Mouse (Mus musculus) lung, embryonic 14.5 days (tissue): ENCODE measurements at regions not wholly inside any gene's neighbourhood (a gene's known extent, or its start where the extent isn't known, plus 50 kb on each side); places are given as distances from the start of the nearest gene placed in this dataset.
A peak's percentile ranks its signal among the peaks of the same experiment; 100 is the strongest.

Experiments
- ATAC-seq: fragments of 200-750 bp; cut with Nextera tagmentation; 2 replicates; pipeline ENCODE4 v1.8.0; 2017; ENCODE audit warnings: mild to moderate bottlenecking, moderate TSS enrichment, moderate library complexity; ENCODE audit not compliant: insufficient read depth
- DNase-seq: peaks from one replicate; pipeline ENCODE4 v3.0.0-alpha.2; 2015
- H3K27ac ChIP-seq: fragments of 300-500 bp; sonication (generic); 2 replicates; pipeline ENCODE4 v1.5.1; 2014; ENCODE audit warnings: low read depth, mild to moderate bottlenecking, moderate library complexity
- H3K27me3 ChIP-seq: fragments of 300-500 bp; sonication (generic); 2 replicates; pipeline ENCODE4 v1.6.1; 2014; ENCODE audit warnings: low read length, control low read depth; ENCODE audit not compliant: insufficient read depth
- H3K36me3 ChIP-seq: fragments of 300-500 bp; sonication (generic); 2 replicates; pipeline ENCODE4 v1.6.1; 2014; ENCODE audit warnings: control low read depth; ENCODE audit not compliant: insufficient read depth
- H3K4me1 ChIP-seq: fragments of 300-500 bp; sonication (generic); 2 replicates; pipeline ENCODE4 v1.6.1; 2014; ENCODE audit warnings: antibody characterized with exemption, control low read depth; ENCODE audit not compliant: insufficient read depth
- H3K4me2 ChIP-seq: fragments of 300-500 bp; sonication (generic); 2 replicates; pipeline ENCODE4 v1.6.1; 2014; ENCODE audit warnings: mild to moderate bottlenecking
- H3K4me3 ChIP-seq: fragments of 300-500 bp; sonication (generic); 2 replicates; pipeline ENCODE4 v1.5.1; 2014; ENCODE audit warnings: low read depth, low read length
- H3K9ac ChIP-seq: fragments of 300-500 bp; sonication (generic); 2 replicates; pipeline ENCODE4 v1.6.1; 2014
- H3K9me3 ChIP-seq: fragments of 300-500 bp; sonication (generic); 2 replicates; pipeline ENCODE4 v1.6.1; 2016; ENCODE audit warnings: low read depth, low read length, control low read depth
- CTCF ChIP-seq: IDR thresholded peaks from 2 replicates; pipeline ENCODE4 v1.5.1; 2016; ENCODE audit warnings: antibody characterized with exemption, low read depth
- WGBS: fragments of 180-500 bp; shearing (Covaris S2); extraction: QIAGEN DNeasy Blood & Tissue Kit; methylation state at CpG from one replicate; pipeline ENCODE4 v1.1.7; 2014; 5-methylcytosine and 5-hydroxymethylcytosine counted together

GRCm38 (mm10) chr4:124350361-124350760 lies 260.2 kb downstream of the 3100002H09Rik start:
- Histone ChIP-seq H3K4me1 (no peaks in the 10 kb centered on the region), H3K9me3 (no peaks in the 10 kb centered on the region), H3K4me3 (no peak overlapping the region), H3K9ac (no peak overlapping the region), H3K36me3 (no peaks in the 10 kb centered on the region), H3K4me2 (no peak overlapping the region), H3K27me3 (no peaks in the 10 kb centered on the region), H3K27ac (no peak overlapping the region)
- TF ChIP-seq CTCF, result no peak
- ATAC-seq (no peak), DNase-seq (no peak)
- 87% methylated on average over 3 of the region's 3 CpGs for whole genome bisulfite sequencing

- Histone ChIP-seq H3K4me1 (no peaks in the 10 kb centered on the region), H3K27me3 (no peaks in the 10 kb centered on the region), H3K27ac (no peak overlapping the region), H3K36me3 (no peaks in the 10 kb centered on the region), H3K9me3 (no peaks in the 10 kb centered on the region), H3K4me2 (no peak overlapping the region), H3K4me3 (no peak overlapping the region), H3K9ac (no peak overlapping the region)
- 53% methylated on average over 15 of the region's 15 CpGs for WGBS
- ATAC-seq (no peak), DNase-seq (no peak)
- TF ChIP-seq CTCF, result no peak
Observed at GRCm38 (mm10) chr4:124349610-124350295, 260.9 kb downstream of the 3100002H09Rik start.

GRCm38 (mm10) chr4:124349055-124349454 lies 261.5 kb downstream of the 3100002H09Rik start:
- no peak overlapping the region for H3K27ac ChIP-seq
- H3K4me3 ChIP-seq, result no peak overlapping the region
- DNase-seq (no peak), ATAC-seq (no peak)
- no peaks in the 10 kb centered on the region for H3K9me3 ChIP-seq
- H3K36me3 ChIP-seq, result no peaks in the 10 kb centered on the region
- TF ChIP-seq CTCF, result no peak
- WGBS, result 26% methylated on average over 3 of the region's 3 CpGs
- H3K27me3 ChIP-seq, result no peaks in the 10 kb centered on the region
- H3K4me2 ChIP-seq, result no peak overlapping the region
- H3K9ac ChIP-seq, result no peak overlapping the region
- H3K4me1 ChIP-seq, result no peaks in the 10 kb centered on the region

GRCm38 (mm10) chr4:124340073-124340472 lies 270.5 kb downstream of the 3100002H09Rik start:
- no peaks in the 10 kb centered on the region; the same call in 1 of the 2 replicates for H3K9me3 ChIP-seq
- TF ChIP-seq CTCF, result no peak
- H3K4me3 ChIP-seq, result no peak overlapping the region
- H3K27me3 ChIP-seq, result no peaks in the 10 kb centered on the region
- DNase-seq (no peak), ATAC-seq (no peak)
- H3K27ac ChIP-seq, result no peak overlapping the region
- WGBS, result 50% methylated on average over 7 of the region's 7 CpGs
- H3K4me2 ChIP-seq, result no peak overlapping the region
- no peak overlapping the region for H3K9ac ChIP-seq
- no peaks in the 10 kb centered on the region for H3K4me1 ChIP-seq
- H3K36me3 ChIP-seq, result no peaks in the 10 kb centered on the region

- Histone ChIP-seq H3K36me3 (no peaks in the 10 kb centered on the region), H3K4me2 (no peak overlapping the region), H3K4me1 (no peaks in the 10 kb centered on the region), H3K9me3 (no peaks in the 10 kb centered on the region; the same call in 1 of the 2 replicates), H3K9ac (no peak overlapping the region), H3K4me3 (no peak overlapping the region), H3K27me3 (no peaks in the 10 kb centered on the region), H3K27ac (no peak overlapping the region)
- TF ChIP-seq CTCF, result peak; percentile 44
- DNase-seq (no peak), ATAC-seq (no peak)
- WGBS, result 61% methylated on average over 2 of the region's 2 CpGs
Observed at GRCm38 (mm10) chr4:124335726-124336125, 274.9 kb downstream of the 3100002H09Rik start.

GRCm38 (mm10) chr4:124332974-124333373 lies 277.6 kb downstream of the 3100002H09Rik start:
- Histone ChIP-seq H3K27ac (no peak overlapping the region), H3K4me2 (no peak overlapping the region), H3K4me3 (no peak overlapping the region), H3K4me1 (no peaks in the 10 kb centered on the region), H3K27me3 (no peaks in the 10 kb centered on the region), H3K9ac (no peak overlapping the region), H3K9me3 (no peaks in the 10 kb centered on the region; the same call in 1 of the 2 replicates), H3K36me3 (no peaks in the 10 kb centered on the region)
- DNase-seq (no peak), ATAC-seq (no peak)
- WGBS, result 79% methylated on average over 2 of the region's 2 CpGs
- TF ChIP-seq CTCF, result no peak

GRCm38 (mm10) chr4:124332416-124332815 lies 278.2 kb downstream of the 3100002H09Rik start:
- no peak overlapping the region for H3K4me3 ChIP-seq
- H3K27ac ChIP-seq, result no peak overlapping the region
- DNase-seq (no peak), ATAC-seq (no peak)
- no peaks in the 10 kb centered on the region; the same call in 1 of the 2 replicates for H3K9me3 ChIP-seq
- H3K9ac ChIP-seq, result no peak overlapping the region
- no peaks in the 10 kb centered on the region for H3K36me3 ChIP-seq
- 82% methylated on average over 12 of the region's 12 CpGs for WGBS
- no peaks in the 10 kb centered on the region for H3K27me3 ChIP-seq
- no peak overlapping the region for H3K4me2 ChIP-seq
- no peak for TF ChIP-seq CTCF
- no peaks in the 10 kb centered on the region for H3K4me1 ChIP-seq
